Mouse (Mus musculus) neutrophil, adult 59 days (primary cell): Measurements from ENCODE around the gene Idua. TPM values are rescaled to one million over a fixed set of nuclear protein-coding genes. Genes with fewer than 3 reads are reported as not detected.

Experiments
- total RNA-seq, 2 experiments: library from RNA; stranded (reverse); gene quantifications; 1 replicate in 1 of 2; 2 replicates in 1 of 2; pipeline ENCODE4 v1.2.4; 2023

The Idua gene
- total RNA-seq = 10 to 100 TPM; 17.3 TPM

GRCm38 (mm10) chr5:108659698-108660631, at the start of gene Idua:
TSS of gene Idua (plus strand) at chr5:108660331.

GRCm38 (mm10) chr5:108629634-108630483, 30.3 kb upstream of the Idua start, which contains the start of the genes Gak and Tmem175:
TSS of gene Gak (minus strand) at chr5:108629755.
TSS of gene Tmem175 (plus strand) at chr5:108629770.

GRCm38 (mm10) chr5:108668977-108669936, 9.1 kb downstream of the Idua start, which contains the start of gene Dgkq:
TSS of gene Dgkq (minus strand) at chr5:108669672.

GRCm38 (mm10) chr5:108675251-108675816, 15.2 kb downstream of the Idua start, which contains the start of gene Slc26a1:
TSS of gene Slc26a1 (minus strand) at chr5:108675569.

GRCm38 (mm10) chr5:108692271-108692670, 32.1 kb downstream of the Idua start, which contains the start of gene Fgfrl1:
TSS of gene Fgfrl1 (plus strand) at chr5:108692382.

Other genes starting within 250 kb of the Idua start
- 10 to 100 TPM; 75.9 to 87.5 TPM for gene Atp5k, start 225.9 kb upstream of the Idua start, total RNA-seq
- 10 to 100 TPM; 15.9 to 22.5 TPM for gene Mfsd7a, start 211.4 kb upstream of the Idua start, total RNA-seq
- 10 to 100 TPM; 12.6 to 15.5 TPM for gene Pcgf3, start 199.1 kb upstream of the Idua start, total RNA-seq
- not detected for gene Cplx1, start 110.3 kb upstream of the Idua start, total RNA-seq
- gene Gak, start 30.6 kb upstream of the Idua start, total RNA-seq = 100 to 1,000 TPM; 105 to 125 TPM
- 10 to 100 TPM; 11.5 to 14.7 TPM for gene Tmem175, start 30.6 kb upstream of the Idua start, total RNA-seq
- 10 to 100 TPM; 11.2 to 12.6 TPM for gene Dgkq, start 9.3 kb downstream of the Idua start, total RNA-seq
- gene Slc26a1, start 15.2 kb downstream of the Idua start, total RNA-seq = 1 to 10 TPM in 1 of 2 experiments, under 1 TPM in 1; 0.20 to 1.0 TPM
- 1 to 10 TPM in 1 of 2 experiments, under 1 TPM in 1; 0.79 to 2.7 TPM for gene Fgfrl1, start 32.1 kb downstream of the Idua start, total RNA-seq
- 1 to 10 TPM in 1 of 2 experiments, not detected in 1; 1.6 TPM for gene Rnf212, start 114.7 kb downstream of the Idua start, total RNA-seq
- gene Tmed11, start 135.0 kb downstream of the Idua start, total RNA-seq = not detected
- not detected for gene Vmn2r8, start 148.5 kb downstream of the Idua start, total RNA-seq
- not detected for gene Vmn2r9, start 192.3 kb downstream of the Idua start, total RNA-seq